Mouse (Mus musculus) intestine, embryonic 14.5 days (tissue): ENCODE data around the gene Dock4. TPM values are rescaled to one million over a fixed set of nuclear protein-coding genes. Genes with fewer than 3 reads are reported as not detected.

Source experiments
- ATAC-seq: fragments of 200-750 bp; cut with Nextera tagmentation; replicated peaks from 2 replicates; pipeline ENCODE4 v1.8.0; 2017; ENCODE audit warnings: low read depth, moderate number of reproducible peaks, moderate TSS enrichment, moderate library complexity; ENCODE audit not compliant: low FRiP score, low TSS enrichment
- DNase-seq: peaks from one replicate; pipeline ENCODE4 v3.0.0-alpha.2; 2018; ENCODE audit warnings: low spot score
- H3K27ac ChIP-seq: fragments of 300-500 bp; sonication (generic); 2 replicates; pipeline ENCODE4 v1.5.1; 2014; ENCODE audit warnings: low read depth, mild to moderate bottlenecking, control low read depth
- H3K27me3 ChIP-seq: fragments of 300-500 bp; sonication (generic); replicated peaks from 2 replicates; pipeline ENCODE4 v1.6.1; 2014; ENCODE audit warnings: low read length, control low read depth; ENCODE audit not compliant: control insufficient read depth, insufficient read depth
- H3K36me3 ChIP-seq: fragments of 300-500 bp; sonication (generic); 2 replicates; pipeline ENCODE4 v1.6.1; 2014; ENCODE audit warnings: low read length, control low read depth; ENCODE audit not compliant: control insufficient read depth, insufficient read depth
- H3K4me1 ChIP-seq: fragments of 300-500 bp; sonication (generic); replicated peaks from 2 replicates; pipeline ENCODE4 v1.6.1; 2014; ENCODE audit warnings: low read length, control low read depth, mixed read lengths; ENCODE audit not compliant: control insufficient read depth, insufficient read depth
- H3K4me2 ChIP-seq: fragments of 300-500 bp; sonication (generic); 2 replicates; pipeline ENCODE4 v1.6.1; 2014; ENCODE audit warnings: low read length
- H3K4me3 ChIP-seq: fragments of 300-500 bp; sonication (generic); 2 replicates; pipeline ENCODE4 v1.5.1; 2014; ENCODE audit warnings: low read depth, low read length, control low read depth, mixed read lengths
- H3K9ac ChIP-seq: fragments of 300-500 bp; sonication (generic); 2 replicates; pipeline ENCODE4 v1.6.1; 2014; ENCODE audit warnings: mild to moderate bottlenecking, low read length
- H3K9me3 ChIP-seq: fragments of 300-500 bp; sonication (generic); 2 replicates; pipeline ENCODE4 v1.6.1; 2016; ENCODE audit warnings: low read length, control low read depth; ENCODE audit not compliant: control insufficient read depth
- WGBS: fragments of 180-500 bp; shearing (Covaris S2); extraction: QIAGEN DNeasy Blood & Tissue Kit; methylation state at CpG from one replicate; pipeline ENCODE4 v1.1.7; 2014; 5-methylcytosine and 5-hydroxymethylcytosine counted together
- polyA plus RNA-seq: library from polyadenylated mRNA; unstranded; fragments of >200 nt; fragmentation: Nextera tagmentation; extraction: Ambion mirVana; gene quantifications from 2 replicates; pipeline ENCODE4 v1.2.1, GENCODE M21; 2014

Dock4 gene
- polyA plus RNA-seq, 1 experiment from 2014 or later = 10.6 TPM

GRCm38 (mm10) chr12:40679713-40680112 lies 234.0 kb downstream of the Dock4 start:
- no peaks in the 10 kb centered on the region for H3K36me3 ChIP-seq
- no peak overlapping the region for H3K4me3 ChIP-seq
- WGBS = 77% methylated on average over 4 of the region's 4 CpGs
- no peaks in the 10 kb centered on the region for H3K9me3 ChIP-seq
- H3K4me2 ChIP-seq = no peak overlapping the region
- ATAC-seq (no peak), DNase-seq (no peak)
- no peaks in the 10 kb centered on the region for H3K27me3 ChIP-seq
- no peak overlapping the region for H3K9ac ChIP-seq
- H3K4me1 ChIP-seq = no peaks in the 10 kb centered on the region
- no peak overlapping the region for H3K27ac ChIP-seq

- ATAC-seq (no peak), DNase-seq (no peak)
- H3K9ac ChIP-seq = no peak overlapping the region
- H3K4me1 ChIP-seq = no peaks in the 10 kb centered on the region
- no peaks in the 10 kb centered on the region for H3K27me3 ChIP-seq
- no peak overlapping the region for H3K4me3 ChIP-seq
- H3K36me3 ChIP-seq = no peaks in the 10 kb centered on the region
- 89% methylated on average over 1 of the region's 1 CpGs for WGBS
- no peak overlapping the region for H3K4me2 ChIP-seq
- H3K9me3 ChIP-seq = no peaks in the 10 kb centered on the region
- no peak overlapping the region for H3K27ac ChIP-seq
These were observed 234.8 kb downstream of the Dock4 start for GRCm38 (mm10) chr12:40680551-40680950.

- no peak overlapping the region for H3K4me2 ChIP-seq
- no peaks in the 10 kb centered on the region for H3K27me3 ChIP-seq
- H3K4me1 ChIP-seq = peaks cover 14% of the 10 kb centered on the region; the same call in 1 of the 2 replicates
- H3K9me3 ChIP-seq = no peaks in the 10 kb centered on the region
- ATAC-seq (no peak), DNase-seq (no peak)
- 90% methylated on average over 4 of the region's 4 CpGs for WGBS
- H3K27ac ChIP-seq = no peak overlapping the region
- no peak overlapping the region for H3K4me3 ChIP-seq
- no peak overlapping the region for H3K9ac ChIP-seq
- no peaks in the 10 kb centered on the region for H3K36me3 ChIP-seq
These were observed 245.7 kb downstream of the Dock4 start for GRCm38 (mm10) chr12:40691444-40691843.

- Histone ChIP-seq H3K4me1 (peaks cover 14% of the 10 kb centered on the region; the same call in 1 of the 2 replicates), H3K27me3 (no peaks in the 10 kb centered on the region), H3K36me3 (no peaks in the 10 kb centered on the region), H3K4me3 (no peak overlapping the region), H3K4me2 (no peak overlapping the region), H3K27ac (peak overlapping the region; percentile 64; the same call in 1 of the 2 replicates), H3K9me3 (no peaks in the 10 kb centered on the region), H3K9ac (no peak overlapping the region)
- ATAC-seq = no peak
- no peak for DNase-seq
- 24% methylated on average over 2 of the region's 2 CpGs for WGBS
These were observed 248.4 kb downstream of the Dock4 start for GRCm38 (mm10) chr12:40694082-40694721.

GRCm38 (mm10) chr12:40698330-40698729 lies 252.6 kb downstream of the Dock4 start:
- H3K4me1 ChIP-seq = peaks cover 14% of the 10 kb centered on the region; the same call in 1 of the 2 replicates
- no peak overlapping the region for H3K9ac ChIP-seq
- H3K27me3 ChIP-seq = no peaks in the 10 kb centered on the region
- H3K4me2 ChIP-seq = no peak overlapping the region
- ATAC-seq (no peak), DNase-seq (no peak)
- 92% methylated on average over 4 of the region's 4 CpGs for WGBS
- H3K27ac ChIP-seq = no peak overlapping the region
- no peaks in the 10 kb centered on the region for H3K36me3 ChIP-seq
- no peaks in the 10 kb centered on the region for H3K9me3 ChIP-seq
- H3K4me3 ChIP-seq = no peak overlapping the region

GRCm38 (mm10) chr12:40702233-40702792 lies 256.6 kb downstream of the Dock4 start:
- Histone ChIP-seq H3K27ac (no peak overlapping the region), H3K9me3 (no peaks in the 10 kb centered on the region), H3K4me3 (no peak overlapping the region), H3K9ac (no peak overlapping the region), H3K4me2 (no peak overlapping the region), H3K4me1 (no peaks in the 10 kb centered on the region), H3K36me3 (no peaks in the 10 kb centered on the region), H3K27me3 (no peaks in the 10 kb centered on the region)
- DNase-seq = no peak
- WGBS = 74% methylated on average over 5 of the region's 5 CpGs
- ATAC-seq = no peak

GRCm38 (mm10) chr12:40704296-40704695 lies 258.5 kb downstream of the Dock4 start:
- ATAC-seq (no peak), DNase-seq (no peak)
- H3K27ac ChIP-seq = no peak overlapping the region
- H3K4me2 ChIP-seq = no peak overlapping the region
- no peaks in the 10 kb centered on the region for H3K9me3 ChIP-seq
- no peaks in the 10 kb centered on the region for H3K36me3 ChIP-seq
- H3K27me3 ChIP-seq = no peaks in the 10 kb centered on the region
- no peak overlapping the region for H3K9ac ChIP-seq
- H3K4me1 ChIP-seq = no peaks in the 10 kb centered on the region
- WGBS = 71% methylated on average over 5 of the region's 5 CpGs
- H3K4me3 ChIP-seq = no peak overlapping the region

- Histone ChIP-seq H3K4me3 (no peak overlapping the region), H3K9me3 (no peaks in the 10 kb centered on the region), H3K4me1 (no peaks in the 10 kb centered on the region), H3K4me2 (no peak overlapping the region), H3K27me3 (no peaks in the 10 kb centered on the region), H3K27ac (no peak overlapping the region), H3K36me3 (no peaks in the 10 kb centered on the region), H3K9ac (no peak overlapping the region)
- DNase-seq (no peak), ATAC-seq (no peak)
- WGBS = 69% methylated on average over 1 of the region's 1 CpGs
These were observed 261.4 kb downstream of the Dock4 start for GRCm38 (mm10) chr12:40707108-40707507.

GRCm38 (mm10) chr12:40709094-40709493 lies 263.3 kb downstream of the Dock4 start:
- ATAC-seq (no peak), DNase-seq (no peak)
- Histone ChIP-seq H3K27me3 (no peaks in the 10 kb centered on the region), H3K4me2 (no peak overlapping the region), H3K27ac (no peak overlapping the region), H3K36me3 (no peaks in the 10 kb centered on the region), H3K9ac (no peak overlapping the region), H3K9me3 (no peaks in the 10 kb centered on the region), H3K4me1 (no peaks in the 10 kb centered on the region), H3K4me3 (no peak overlapping the region)
- WGBS = 76% methylated on average over 2 of the region's 2 CpGs
